Mouse (Mus musculus): ENCODE measurements at regions not wholly inside any gene's neighbourhood (a gene's known extent, or its start where the extent isn't known, plus 50 kb on each side); places are given as distances from the start of the nearest gene placed in this dataset.

DNA sequence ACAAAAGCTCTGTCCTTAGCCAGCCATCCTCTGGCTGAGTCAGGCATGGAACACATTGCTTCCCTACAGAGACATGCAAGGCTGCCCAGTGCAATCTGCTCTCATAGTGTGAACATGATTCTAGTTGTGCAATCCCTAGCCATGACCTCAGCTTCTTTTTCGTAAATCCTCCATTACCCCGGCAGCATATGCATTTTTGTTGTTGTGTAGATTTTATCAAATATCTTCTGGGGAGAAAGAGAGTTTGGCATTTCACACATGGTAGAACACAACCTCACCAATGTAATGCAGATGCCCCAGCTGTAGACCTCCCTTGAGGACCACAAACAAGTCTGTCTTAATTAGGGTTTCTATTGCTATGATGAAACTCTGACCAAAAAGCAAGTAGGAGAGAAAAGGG lies 168.6 kb downstream of the Rpl10-ps3 start:
- Histone ChIP-seq H3K4me1 (peaks cover 4% of the 10 kb centered on the region; the same call in 1 of the 2 replicates), H3K4me3 (no peak overlapping the region), H3K36me3 (no peaks in the 10 kb centered on the region), H3K9ac (no peak overlapping the region), H3K9me3 (no peaks in the 10 kb centered on the region), H3K4me2 (replicated peaks) (no peak overlapping the region), H3K27ac (no peak overlapping the region), H3K27me3 (replicated peaks) (no peaks in the 10 kb centered on the region)
- ATAC-seq (ENCODE audit: low FRiP score, low read depth): no peak
- 97% methylated on average over 2 of the region's 2 CpGs for WGBS

DNA sequence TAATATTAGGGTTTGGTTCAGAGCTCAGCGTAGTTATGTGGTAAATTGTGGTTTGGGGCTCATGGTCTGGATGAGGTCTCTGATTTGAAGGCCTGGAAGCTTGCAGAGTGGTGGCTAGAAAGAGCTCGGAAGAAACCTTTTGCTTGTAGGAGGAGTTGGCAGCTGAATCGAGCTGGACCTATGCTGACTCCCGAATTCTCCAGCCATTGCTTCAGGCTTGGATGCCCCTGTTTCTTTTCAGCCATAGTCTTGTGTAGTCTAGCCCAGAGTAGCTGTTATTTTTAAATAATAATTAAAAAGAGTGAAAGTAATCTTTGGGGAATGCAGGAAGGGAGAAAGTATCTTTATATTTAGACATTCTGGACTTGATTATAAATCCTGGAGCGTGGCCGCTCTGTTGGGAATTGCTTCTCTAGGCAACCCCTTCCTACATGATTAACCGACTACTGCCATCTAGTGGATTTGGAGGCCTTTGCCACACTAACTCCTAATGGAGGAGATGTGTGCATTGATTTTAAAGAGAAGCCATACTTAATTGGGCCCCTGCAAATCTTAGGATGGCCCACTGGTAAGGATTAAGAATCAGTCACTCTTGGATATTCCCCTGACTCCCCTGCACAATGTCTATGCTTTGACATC lies 172.8 kb downstream of the Rpl10-ps3 start:
- no peak for ATAC-seq (ENCODE audit: low FRiP score, low read depth)
- no peaks in the 10 kb centered on the region for H3K27me3 ChIP-seq (replicated peaks)
- H3K4me3 ChIP-seq: no peak overlapping the region
- no peak overlapping the region for H3K9ac ChIP-seq
- peaks cover 4% of the 10 kb centered on the region; the same call in 1 of the 2 replicates for H3K4me1 ChIP-seq
- H3K4me2 ChIP-seq (replicated peaks): peak overlapping the region; percentile 21; the same call in 1 of the 2 replicates
- no peaks in the 10 kb centered on the region for H3K36me3 ChIP-seq
- no peak overlapping the region for H3K27ac ChIP-seq
- H3K9me3 ChIP-seq: no peaks in the 10 kb centered on the region
- WGBS: 22% methylated on average over 7 of the region's 7 CpGs

DNA sequence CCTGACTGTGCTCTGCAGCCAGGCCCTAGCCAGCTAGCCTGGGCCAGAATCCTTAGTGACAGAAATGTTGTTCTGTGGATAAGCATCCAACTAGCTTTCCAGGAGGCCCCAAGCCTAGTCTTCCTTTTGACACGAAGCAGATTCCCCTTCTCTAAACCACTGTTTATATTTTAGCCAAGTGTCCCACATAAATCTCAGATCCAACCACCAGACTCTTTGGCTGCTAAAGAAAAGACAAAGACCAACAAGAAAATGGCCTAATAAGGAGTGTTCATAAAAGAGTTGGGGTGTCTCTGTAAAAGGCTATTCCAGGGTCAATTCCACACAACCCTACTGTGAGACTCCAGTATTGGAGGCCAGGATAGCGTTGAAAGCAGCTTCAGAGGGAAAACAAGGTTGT lies 173.6 kb downstream of the Rpl10-ps3 start:
- Histone ChIP-seq H3K4me1 (peaks cover 4% of the 10 kb centered on the region; the same call in 1 of the 2 replicates), H3K9me3 (no peaks in the 10 kb centered on the region), H3K27ac (no peak overlapping the region), H3K4me3 (no peak overlapping the region), H3K27me3 (replicated peaks) (no peaks in the 10 kb centered on the region), H3K36me3 (no peaks in the 10 kb centered on the region), H3K4me2 (replicated peaks) (no peak overlapping the region), H3K9ac (no peak overlapping the region)
- 46% methylated on average over 2 of the region's 2 CpGs for WGBS
- no peak for ATAC-seq (ENCODE audit: low FRiP score, low read depth)

DNA sequence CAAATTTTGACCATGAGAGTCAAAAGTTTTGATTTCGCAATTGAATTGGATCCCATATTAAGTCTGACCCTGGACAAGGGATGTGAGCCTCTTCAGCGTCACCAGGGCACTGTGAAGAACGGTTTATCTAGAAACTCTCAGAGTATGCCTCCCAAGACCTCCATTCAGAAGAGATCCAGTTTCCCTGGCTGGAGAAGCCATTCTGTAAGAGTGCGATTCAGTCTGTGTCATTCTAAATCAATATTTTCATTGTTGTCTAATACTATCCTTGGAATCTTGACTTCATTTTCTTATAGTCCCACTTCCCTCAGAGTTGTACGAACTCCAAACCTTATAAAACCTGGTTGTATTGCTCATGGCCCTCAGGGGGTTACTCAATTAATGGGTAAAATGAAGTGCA lies 174.1 kb downstream of the Rpl10-ps3 start:
- Histone ChIP-seq H3K9ac (no peak overlapping the region), H3K27ac (no peak overlapping the region), H3K9me3 (no peaks in the 10 kb centered on the region), H3K36me3 (no peaks in the 10 kb centered on the region), H3K4me3 (no peak overlapping the region), H3K4me2 (replicated peaks) (no peak overlapping the region), H3K27me3 (replicated peaks) (no peaks in the 10 kb centered on the region), H3K4me1 (peaks cover 4% of the 10 kb centered on the region; the same call in 1 of the 2 replicates)
- WGBS: 89% methylated on average over 5 of the region's 5 CpGs
- no peak for ATAC-seq (ENCODE audit: low FRiP score, low read depth)

DNA sequence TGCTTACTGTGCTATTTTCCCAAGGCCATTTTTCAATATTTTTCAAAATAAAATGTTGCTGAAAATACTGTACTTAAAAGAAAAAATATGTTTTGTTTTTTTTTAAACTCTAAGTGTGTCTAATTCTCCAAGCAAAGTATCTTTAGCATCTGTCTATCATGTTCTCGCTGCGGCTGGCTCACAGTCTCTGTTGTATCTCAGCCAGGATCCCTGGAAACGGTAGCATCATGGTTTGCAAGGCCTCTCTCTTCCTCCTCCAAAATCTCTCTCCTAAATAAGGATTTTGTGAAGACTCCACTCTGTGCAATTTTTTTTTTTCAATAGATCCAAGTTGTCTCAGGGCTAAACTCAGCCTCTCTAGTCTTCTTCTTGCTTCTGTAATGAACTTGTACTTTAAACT lies 190.2 kb downstream of the Rpl10-ps3 start:
- WGBS: 91% methylated on average over 3 of the region's 3 CpGs

DNA sequence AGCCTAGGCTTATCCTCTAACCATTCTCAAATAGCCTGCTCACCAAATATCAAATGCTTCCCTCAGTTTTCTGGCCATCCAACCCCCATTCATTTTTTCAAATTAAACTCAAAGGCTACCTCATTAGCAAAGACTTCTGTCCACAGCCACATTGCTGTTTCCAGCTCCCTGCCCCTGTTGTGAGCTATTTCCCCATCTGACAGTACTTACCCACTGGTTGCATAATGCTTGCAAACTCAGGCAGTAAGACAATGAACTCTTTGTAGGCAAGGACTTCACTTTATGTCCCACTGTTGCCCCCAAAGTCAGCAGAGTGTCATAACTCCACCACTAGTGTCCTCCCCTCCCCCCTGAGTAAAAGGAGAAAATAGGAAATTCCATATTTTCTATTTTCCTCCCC lies 194.7 kb downstream of the Rpl10-ps3 start:
- Histone ChIP-seq H3K4me2 (replicated peaks) (no peak overlapping the region), H3K9me3 (no peaks in the 10 kb centered on the region), H3K36me3 (no peaks in the 10 kb centered on the region), H3K9ac (no peak overlapping the region), H3K4me1 (no peaks in the 10 kb centered on the region), H3K27me3 (replicated peaks) (no peaks in the 10 kb centered on the region), H3K27ac (no peak overlapping the region), H3K4me3 (no peak overlapping the region)
- ATAC-seq (ENCODE audit: low FRiP score, low read depth): no peak

More for the DNA sequence above, 190.2 kb downstream of the Rpl10-ps3 start:
- no peaks in the 10 kb centered on the region for H3K4me1 ChIP-seq
- H3K4me3 ChIP-seq: no peak overlapping the region
- no peak for ATAC-seq (ENCODE audit: low FRiP score, low read depth)
- no peaks in the 10 kb centered on the region for H3K9me3 ChIP-seq
- H3K4me2 ChIP-seq (replicated peaks): no peak overlapping the region
- H3K36me3 ChIP-seq: no peaks in the 10 kb centered on the region
- no peak overlapping the region for H3K27ac ChIP-seq
- H3K9ac ChIP-seq: no peak overlapping the region
- no peaks in the 10 kb centered on the region for H3K27me3 ChIP-seq (replicated peaks)

DNA sequence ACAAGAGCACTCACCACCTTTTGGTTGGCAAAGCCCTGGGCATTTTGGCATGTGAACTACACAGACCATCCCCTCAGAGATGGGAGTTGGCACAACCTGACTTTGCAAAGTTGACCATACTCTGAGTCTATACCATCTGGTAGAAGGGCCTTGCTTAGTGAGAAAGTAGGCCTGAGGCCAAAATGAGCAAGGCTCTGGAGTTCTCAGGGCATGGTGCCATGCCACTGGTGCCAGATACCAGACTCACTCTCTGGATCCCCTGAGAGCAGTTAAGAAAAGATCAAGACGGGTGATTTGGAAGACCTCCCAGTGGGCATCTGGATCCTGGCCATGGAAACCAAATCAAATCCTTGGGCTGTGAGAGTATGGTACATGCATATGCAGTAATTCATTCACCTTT lies 202.0 kb downstream of the Rpl10-ps3 start:
- H3K36me3 ChIP-seq: no peaks in the 10 kb centered on the region
- no peak overlapping the region for H3K9ac ChIP-seq
- H3K4me2 ChIP-seq (replicated peaks): no peak overlapping the region
- no peaks in the 10 kb centered on the region for H3K27me3 ChIP-seq (replicated peaks)
- no peak for ATAC-seq (ENCODE audit: low FRiP score, low read depth)
- H3K27ac ChIP-seq: no peak overlapping the region
- H3K4me1 ChIP-seq: peaks cover 5% of the 10 kb centered on the region
- H3K4me3 ChIP-seq: no peak overlapping the region
- no peaks in the 10 kb centered on the region for H3K9me3 ChIP-seq
- WGBS: 51% methylated on average over 1 of the region's 1 CpGs

DNA sequence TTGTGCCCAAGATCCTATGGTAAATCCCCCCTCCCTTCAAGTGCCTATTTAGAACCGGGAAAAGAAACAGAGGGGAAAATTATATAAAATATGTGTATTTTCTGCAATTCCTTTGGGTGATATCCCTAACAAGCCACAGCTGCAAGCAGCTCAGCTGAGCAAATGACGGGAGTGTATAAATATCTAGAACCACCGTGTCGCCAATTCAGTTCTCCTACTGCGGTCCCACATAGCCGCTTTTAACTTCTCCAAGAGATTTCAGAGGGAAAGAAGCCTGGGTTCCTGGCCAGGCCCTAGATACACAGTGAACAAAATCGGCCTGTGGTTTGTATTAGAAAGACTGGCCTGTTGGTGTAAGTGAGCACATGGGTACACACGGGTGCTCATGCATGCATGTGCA lies 202.7 kb downstream of the Rpl10-ps3 start:
- no peak overlapping the region for H3K9ac ChIP-seq
- WGBS: 92% methylated on average over 8 of the region's 8 CpGs
- no peak overlapping the region for H3K4me3 ChIP-seq
- H3K27ac ChIP-seq: no peak overlapping the region
- ATAC-seq (ENCODE audit: low FRiP score, low read depth): no peak
- no peaks in the 10 kb centered on the region for H3K36me3 ChIP-seq
- H3K27me3 ChIP-seq (replicated peaks): no peaks in the 10 kb centered on the region
- H3K4me1 ChIP-seq: peaks cover 5% of the 10 kb centered on the region
- H3K9me3 ChIP-seq: no peaks in the 10 kb centered on the region
- H3K4me2 ChIP-seq (replicated peaks): no peak overlapping the region

DNA sequence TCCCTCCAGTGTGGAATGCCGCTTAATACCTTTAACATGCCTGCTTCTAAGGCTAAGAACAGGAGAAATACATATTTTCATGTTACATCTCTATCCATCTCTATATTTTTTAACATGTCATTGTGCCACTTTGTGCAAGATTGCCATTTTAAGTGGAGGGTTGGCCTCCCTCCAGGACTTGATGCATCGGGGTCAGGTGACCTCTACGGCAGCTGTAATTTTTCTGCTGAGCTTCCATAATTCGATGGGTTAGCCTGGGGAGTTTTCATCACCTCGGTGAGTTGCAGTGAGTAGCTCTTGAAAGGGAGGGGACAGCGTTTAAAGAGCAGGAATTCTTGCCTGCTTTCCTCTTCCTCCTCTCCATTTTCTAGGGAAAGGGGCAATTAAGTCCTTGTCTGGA lies 203.6 kb downstream of the Rpl10-ps3 start:
- 58% methylated on average over 6 of the region's 6 CpGs for WGBS
- H3K27ac ChIP-seq: no peak overlapping the region
- peaks cover 5% of the 10 kb centered on the region for H3K4me1 ChIP-seq
- no peak overlapping the region for H3K9ac ChIP-seq
- H3K4me3 ChIP-seq: no peak overlapping the region
- no peaks in the 10 kb centered on the region for H3K9me3 ChIP-seq
- ATAC-seq (ENCODE audit: low FRiP score, low read depth): no peak
- H3K27me3 ChIP-seq (replicated peaks): no peaks in the 10 kb centered on the region
- H3K4me2 ChIP-seq (replicated peaks): no peak overlapping the region
- no peaks in the 10 kb centered on the region for H3K36me3 ChIP-seq

DNA sequence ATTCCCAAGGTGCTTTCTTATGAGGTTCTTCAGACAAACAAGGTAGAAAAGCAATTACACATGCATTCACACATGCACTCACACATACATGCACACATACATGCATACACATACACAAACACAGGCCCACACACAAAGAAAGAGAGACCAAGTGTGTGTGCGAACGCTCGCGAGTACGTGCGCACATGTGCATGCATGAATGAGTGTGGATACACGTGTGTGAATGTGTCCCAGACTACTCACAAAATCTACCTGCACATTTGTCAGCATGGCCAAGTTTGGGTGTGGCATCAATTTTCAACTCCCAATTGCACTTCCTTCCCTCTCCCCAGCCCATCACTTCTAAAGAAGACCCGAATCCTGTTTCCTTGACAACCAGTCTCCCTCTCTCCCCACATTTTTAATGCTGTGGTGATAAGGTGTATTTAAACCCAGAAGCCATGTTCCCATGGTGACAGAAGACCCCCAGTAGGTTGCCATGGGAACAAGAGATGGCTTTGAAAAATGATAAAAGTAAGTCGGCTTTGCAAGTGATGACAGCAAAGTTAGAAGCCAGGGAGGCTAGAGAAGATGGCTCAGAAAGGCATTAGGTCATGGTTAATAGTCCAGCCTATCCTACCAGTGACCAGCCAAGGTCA lies 206.3 kb downstream of the Rpl10-ps3 start:
- peaks cover 5% of the 10 kb centered on the region for H3K4me1 ChIP-seq
- no peak overlapping the region for H3K4me2 ChIP-seq (replicated peaks)
- no peak overlapping the region for H3K4me3 ChIP-seq
- no peaks in the 10 kb centered on the region for H3K27me3 ChIP-seq (replicated peaks)
- no peaks in the 10 kb centered on the region for H3K9me3 ChIP-seq
- H3K36me3 ChIP-seq: no peaks in the 10 kb centered on the region
- H3K9ac ChIP-seq: no peak overlapping the region
- no peak overlapping the region for H3K27ac ChIP-seq
- WGBS: 86% methylated on average over 9 of the region's 9 CpGs
- no peak for ATAC-seq (ENCODE audit: low FRiP score, low read depth)

DNA sequence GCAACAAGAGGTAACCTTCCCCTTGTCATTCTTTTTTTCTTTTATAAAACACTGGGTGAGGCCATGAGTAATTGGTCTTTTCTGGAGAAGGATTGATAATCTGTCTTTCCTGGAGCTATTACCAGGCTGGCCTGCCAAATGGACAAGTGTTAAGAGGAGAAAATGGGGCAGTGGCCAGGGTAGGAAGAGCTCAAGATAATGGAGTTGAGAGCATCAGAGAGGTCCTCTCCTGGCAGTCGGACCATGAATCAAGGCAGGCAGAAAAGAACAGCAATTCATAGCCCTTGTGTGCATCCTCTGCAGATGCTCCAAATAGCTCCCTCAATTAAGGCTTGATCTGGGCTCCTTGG lies 208.2 kb downstream of the Rpl10-ps3 start:
- no peak overlapping the region for H3K27ac ChIP-seq
- no peaks in the 10 kb centered on the region for H3K9me3 ChIP-seq
- no peaks in the 10 kb centered on the region for H3K36me3 ChIP-seq
- WGBS: 69% methylated on average over 1 of the region's 1 CpGs
- H3K4me2 ChIP-seq (replicated peaks): no peak overlapping the region
- H3K4me3 ChIP-seq: no peak overlapping the region
- peaks cover 3% of the 10 kb centered on the region; the same call in 1 of the 2 replicates for H3K4me1 ChIP-seq
- H3K9ac ChIP-seq: no peak overlapping the region
- no peaks in the 10 kb centered on the region for H3K27me3 ChIP-seq (replicated peaks)
- ATAC-seq (ENCODE audit: low FRiP score, low read depth): no peak

DNA sequence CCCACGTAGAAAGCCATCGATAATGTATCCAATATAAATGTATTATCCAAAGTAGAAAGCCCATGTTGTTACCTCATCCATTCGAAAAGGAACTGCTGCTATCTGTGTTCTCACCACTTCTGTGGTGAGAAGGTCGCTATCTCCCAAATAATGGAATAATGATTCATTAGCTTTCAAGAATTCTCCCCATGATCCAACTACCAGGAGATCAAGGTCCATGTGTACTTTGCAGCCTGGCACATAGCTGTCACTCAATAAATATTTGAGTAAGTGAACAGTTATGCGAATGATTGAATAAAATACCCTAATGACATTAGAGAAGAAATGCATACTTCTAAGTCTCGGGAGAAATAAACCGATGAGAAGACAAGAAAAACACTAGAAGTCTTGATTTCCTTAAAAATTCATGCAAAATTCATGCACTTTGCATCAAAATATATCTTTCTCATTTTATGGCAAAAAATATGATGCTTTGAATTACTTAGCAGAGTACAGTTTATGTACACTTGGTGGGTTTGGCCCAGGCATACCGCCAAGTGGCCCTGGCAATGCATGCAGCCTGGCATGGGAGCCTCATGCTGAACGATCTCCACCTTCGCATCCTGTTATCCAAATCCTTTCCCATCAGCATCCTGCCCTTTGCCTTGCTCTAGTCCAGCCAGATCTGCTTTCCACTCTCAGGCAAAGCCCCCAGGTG lies 208.7 kb downstream of the Rpl10-ps3 start:
- Histone ChIP-seq H3K9me3 (no peaks in the 10 kb centered on the region), H3K4me3 (no peak overlapping the region), H3K9ac (no peak overlapping the region), H3K27ac (no peak overlapping the region), H3K36me3 (no peaks in the 10 kb centered on the region), H3K4me1 (no peaks in the 10 kb centered on the region), H3K4me2 (replicated peaks) (no peak overlapping the region), H3K27me3 (replicated peaks) (no peaks in the 10 kb centered on the region)
- no peak for ATAC-seq (ENCODE audit: low FRiP score, low read depth)
- WGBS: 93% methylated on average over 10 of the region's 10 CpGs
